Mouse (Mus musculus) liver, postnatal 0 days (tissue): ENCODE measurements around the gene Cyp4a10. TPM values are rescaled to one million over a fixed set of nuclear protein-coding genes. Genes with fewer than 3 reads are reported as not detected.
"Not testable (repeated sequence)": the region's sequence is repeated elsewhere in the genome, so short reads cannot be mapped to it uniquely, and the experiment has no call there.

Source experiments
- ATAC-seq: fragments of 200-750 bp; cut with Nextera tagmentation; 2 replicates; pipeline ENCODE4 v1.8.0; 2017; ENCODE audit warnings: mild to moderate bottlenecking, moderate library complexity
- DNase-seq: peaks from one replicate; pipeline ENCODE4 v3.0.0-alpha.2; 2016
- H3K27ac ChIP-seq: fragments of 300-500 bp; sonication (generic); 2 replicates; pipeline ENCODE4 v1.5.1; 2014; ENCODE audit warnings: antibody characterized with exemption, moderate library complexity, mild to moderate bottlenecking, low read depth
- H3K27me3 ChIP-seq: fragments of 300-500 bp; sonication (generic); 2 replicates; pipeline ENCODE4 v1.6.1; 2014; ENCODE audit warnings: low read length, control low read depth, mixed read lengths; ENCODE audit not compliant: insufficient read depth
- H3K36me3 ChIP-seq: fragments of 300-500 bp; sonication (generic); replicated peaks from 2 replicates; pipeline ENCODE4 v1.6.1; 2014; ENCODE audit warnings: mild to moderate bottlenecking, control low read depth, low read length, moderate library complexity, mixed read lengths; ENCODE audit not compliant: insufficient read depth
- H3K4me1 ChIP-seq: fragments of 300-500 bp; sonication (generic); 2 replicates; pipeline ENCODE4 v1.6.1; 2014; ENCODE audit warnings: antibody characterized with exemption, mild to moderate bottlenecking, control low read depth; ENCODE audit not compliant: insufficient read depth
- H3K4me2 ChIP-seq: fragments of 300-500 bp; sonication (generic); 2 replicates; pipeline ENCODE4 v1.6.1; 2014; ENCODE audit warnings: low read depth, mild to moderate bottlenecking, low read length, moderate library complexity, mixed read lengths
- H3K4me3 ChIP-seq: fragments of 300-500 bp; sonication (generic); 2 replicates; pipeline ENCODE4 v1.5.1; 2014; ENCODE audit warnings: low read depth, low read length
- H3K9ac ChIP-seq: fragments of 300-500 bp; sonication (generic); replicated peaks from 2 replicates; pipeline ENCODE4 v1.6.1; 2014; ENCODE audit warnings: mild to moderate bottlenecking, moderate library complexity
- H3K9me3 ChIP-seq: fragments of 300-500 bp; sonication (generic); 2 replicates; pipeline ENCODE4 v1.6.1; 2016; ENCODE audit warnings: mild to moderate bottlenecking, control low read depth, low read length, mixed read lengths
- CTCF ChIP-seq: sonication (generic); IDR thresholded peaks from 2 replicates; pipeline ENCODE4 v1.5.1; 2016; ENCODE audit warnings: antibody characterized with exemption, low read depth
- EP300 ChIP-seq: IDR thresholded peaks from 2 replicates; pipeline ENCODE4 v1.6.1; 2016; ENCODE audit warnings: antibody characterized with exemption, low read depth, mild to moderate bottlenecking
- WGBS: fragments of 180-500 bp; shearing (Covaris S2); extraction: QIAGEN DNeasy Blood & Tissue Kit; methylation state at CpG from one replicate; pipeline ENCODE4 v1.1.7; 2014; ENCODE audit not compliant: insufficient replicate concordance; 5-methylcytosine and 5-hydroxymethylcytosine counted together
- polyA plus RNA-seq: library from polyadenylated mRNA; unstranded; fragments of >200 nt; fragmentation: Nextera tagmentation; extraction: Ambion mirVana; gene quantifications from 2 replicates; pipeline ENCODE4 v1.2.1, GENCODE M21; 2015

Gene Cyp4a10
- polyA plus RNA-seq = 550 and 554 TPM in 2 replicates

GRCm38 (mm10) chr4:115518000-115518399, at the start of gene Cyp4a10:
Cyp4a10 (plus strand) TSS chr4:115518264.
- H3K4me3 ChIP-seq, ATAC-seq, H3K4me1 ChIP-seq, H3K27me3 ChIP-seq, H3K9me3 ChIP-seq, DNase-seq, H3K9ac ChIP-seq, H3K36me3 ChIP-seq: not testable (repeated sequence)
- Histone ChIP-seq H3K4me2 (peak within 1 kb of the TSS; percentile 3; the same call in 1 of the 2 replicates), H3K27ac (peak within 1 kb of the TSS; percentile 39)
- 80% methylated on average over 5 of the region's 5 CpGs for WGBS

- not testable (repeated sequence) for H3K4me3 ChIP-seq, H3K27ac ChIP-seq, ATAC-seq, H3K36me3 ChIP-seq, H3K4me2 ChIP-seq, H3K4me1 ChIP-seq, H3K9me3 ChIP-seq, DNase-seq, H3K9ac ChIP-seq, H3K27me3 ChIP-seq
- WGBS = 63% methylated on average over 3 of the region's 3 CpGs
Measured at GRCm38 (mm10) chr4:115473585-115473984, 44.5 kb upstream of the Cyp4a10 start.

GRCm38 (mm10) chr4:115476051-115476450, 42.0 kb upstream of the Cyp4a10 start:
- H3K9me3 ChIP-seq, H3K9ac ChIP-seq, DNase-seq, H3K4me3 ChIP-seq, H3K27ac ChIP-seq, H3K4me2 ChIP-seq, H3K4me1 ChIP-seq, H3K27me3 ChIP-seq, H3K36me3 ChIP-seq: not testable (repeated sequence)
- peak; percentile 52 for TF ChIP-seq CTCF
- ATAC-seq = peak; percentile 55; the same call in 1 of the 2 replicates

- Histone ChIP-seq H3K9ac (no peak overlapping the region), H3K27me3 (no peaks in the 10 kb centered on the region), H3K4me2 (no peak overlapping the region), H3K36me3 (no peaks in the 10 kb centered on the region), H3K4me3 (no peak overlapping the region), H3K4me1 (no peaks in the 10 kb centered on the region), H3K27ac (no peak overlapping the region), H3K9me3 (no peaks in the 10 kb centered on the region)
- 34% methylated on average over 6 of the region's 6 CpGs for WGBS
- TF ChIP-seq EP300 = no peak
- TF ChIP-seq CTCF = no peak
- ATAC-seq = no peak
- no peak for DNase-seq
Measured at GRCm38 (mm10) chr4:115481006-115481652, 36.9 kb upstream of the Cyp4a10 start.

- H3K4me2 ChIP-seq = peak within 1 kb of the TSS; percentile 43
- ATAC-seq (peak; percentile 43), DNase-seq (no peak)
- peak within 1 kb of the TSS; percentile 27 for H3K4me3 ChIP-seq
- 75% methylated on average over 1 of the region's 1 CpGs for WGBS
- peak within 1 kb of the TSS; percentile 60 for H3K9ac ChIP-seq
- H3K27ac ChIP-seq = peak within 1 kb of the TSS; percentile 88
- H3K4me1 ChIP-seq = no peaks in the 10 kb centered on the region
- no peaks in the 10 kb centered on the region for H3K9me3 ChIP-seq
- TF ChIP-seq CTCF = no peak
- TF ChIP-seq EP300 = no peak
- H3K36me3 ChIP-seq = no peaks in the 10 kb centered on the region
- no peaks in the 10 kb centered on the region for H3K27me3 ChIP-seq
Measured at GRCm38 (mm10) chr4:115496001-115496400, 22.1 kb upstream of the Cyp4a10 start, which contains the start of gene Cyp4a14. Cyp4a14 (minus strand) TSS chr4:115496142.

GRCm38 (mm10) chr4:115497466-115497865, 20.6 kb upstream of the Cyp4a10 start:
- TF ChIP-seq EP300 (peak; percentile 88), CTCF (no peak)
- Histone ChIP-seq H3K9ac (no peak overlapping the region), H3K36me3 (no peaks in the 10 kb centered on the region), H3K4me1 (no peaks in the 10 kb centered on the region), H3K27me3 (no peaks in the 10 kb centered on the region), H3K9me3 (no peaks in the 10 kb centered on the region), H3K4me2 (no peak overlapping the region), H3K4me3 (no peak overlapping the region), H3K27ac (peak overlapping the region; percentile 88)
- WGBS = 59% methylated on average over 3 of the region's 3 CpGs
- DNase-seq (no peak), ATAC-seq (peak; percentile 82)

GRCm38 (mm10) chr4:115513964-115514363, 4.1 kb upstream of the Cyp4a10 start:
- H3K4me2 ChIP-seq, H3K9ac ChIP-seq, H3K27me3 ChIP-seq, H3K36me3 ChIP-seq, H3K4me1 ChIP-seq, DNase-seq, H3K4me3 ChIP-seq, H3K9me3 ChIP-seq: not testable (repeated sequence)
- peak; percentile 96 for TF ChIP-seq EP300
- ATAC-seq = peak; percentile 96
- H3K27ac ChIP-seq = peak overlapping the region; percentile 86
